Mouse (Mus musculus): ENCODE measurements around the gene Carmil3.

Gene Carmil3

DNA sequence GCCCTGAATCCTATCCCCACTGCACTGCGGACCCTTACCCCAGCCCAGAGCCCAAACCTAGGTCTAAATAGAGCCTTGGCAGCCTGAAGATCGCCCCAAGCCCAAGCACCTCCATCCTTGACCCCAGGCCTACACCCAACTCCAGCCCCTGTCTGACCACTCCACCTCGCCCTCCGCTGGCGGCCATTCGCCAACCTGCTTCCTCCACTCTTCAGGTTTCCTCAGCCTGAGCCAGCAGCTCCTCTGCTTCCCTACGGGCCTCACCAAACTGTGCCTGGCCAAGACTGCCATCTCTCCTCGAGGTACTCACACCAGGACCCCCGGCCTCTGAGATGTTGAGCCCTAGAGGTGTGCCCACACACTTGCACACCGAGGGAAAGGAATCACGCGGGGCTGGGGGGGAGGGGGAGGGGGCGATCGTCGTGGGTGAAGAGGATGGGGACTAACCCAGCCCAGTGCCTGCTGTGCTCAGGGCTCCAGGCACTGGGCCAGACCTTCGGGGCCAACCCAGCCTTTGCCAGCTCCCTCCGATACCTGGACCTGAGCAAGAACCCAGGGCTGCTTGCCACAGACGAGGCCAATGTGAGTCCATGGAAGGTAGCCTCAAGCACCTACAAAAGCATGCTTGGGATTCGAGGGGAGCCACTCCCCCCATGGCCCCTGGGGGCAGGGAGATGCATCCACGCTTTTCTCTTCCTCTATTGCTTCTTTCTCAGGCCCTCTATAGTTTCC, 5.2 kb downstream of the Carmil3 start:
- no peak for DNase-seq (ENCODE audit: low read depth, low spot score)

DNA sequence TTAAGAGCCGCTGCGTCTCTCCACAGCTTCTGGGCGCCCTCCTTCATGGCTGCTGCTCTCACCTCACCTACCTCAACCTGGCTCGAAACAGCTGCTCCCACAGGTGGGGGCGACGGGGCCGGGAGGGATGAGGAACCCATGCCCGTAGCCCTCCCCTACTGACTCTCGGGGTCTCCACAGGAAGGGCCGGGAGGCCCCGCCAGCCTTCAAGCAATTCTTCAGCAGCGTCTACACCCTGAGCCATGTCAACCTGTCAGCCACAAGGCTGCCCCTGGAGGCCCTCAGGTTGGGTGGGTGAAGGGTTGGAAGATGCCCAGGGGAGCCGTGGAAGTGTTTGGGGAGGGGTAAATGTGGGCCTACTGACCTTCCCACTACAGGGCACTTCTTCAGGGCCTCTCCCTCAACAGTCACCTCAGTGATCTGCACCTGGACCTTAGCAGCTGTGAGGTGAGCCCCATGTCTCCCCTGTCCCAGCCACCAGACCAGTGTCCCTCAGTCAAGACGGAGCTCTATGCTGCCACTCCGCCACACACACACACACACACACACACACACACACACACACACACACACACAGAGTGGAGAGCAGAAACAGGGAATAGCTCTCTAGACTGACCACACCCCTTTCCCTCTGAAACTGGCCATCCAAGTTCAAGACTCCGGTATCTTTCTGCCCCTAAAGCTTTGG, 6.5 kb downstream of the Carmil3 start:
- DNase-seq (ENCODE audit: low read depth, low spot score), result no peak

DNA sequence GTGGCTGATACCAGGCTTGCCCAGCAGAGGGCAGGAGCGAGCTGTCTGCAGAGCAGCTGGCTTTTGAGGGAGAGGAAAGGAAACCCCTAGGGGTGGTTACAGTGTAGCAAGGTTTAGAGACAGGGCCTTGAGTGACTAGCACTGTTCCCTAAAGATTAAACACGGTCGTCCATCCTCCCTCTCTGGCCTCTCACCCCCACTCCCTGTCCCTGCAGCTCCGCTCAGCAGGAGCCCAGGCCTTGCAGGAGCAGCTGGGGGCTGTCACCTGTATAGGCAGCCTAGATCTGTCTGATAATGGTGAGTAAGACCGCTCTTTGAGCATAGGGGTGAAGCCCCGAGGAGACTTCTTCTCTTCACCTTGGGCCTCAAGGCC, 7.0 kb downstream of the Carmil3 start:
- peak; percentile 91 for DNase-seq (ENCODE audit: low read depth, low spot score)

DNA sequence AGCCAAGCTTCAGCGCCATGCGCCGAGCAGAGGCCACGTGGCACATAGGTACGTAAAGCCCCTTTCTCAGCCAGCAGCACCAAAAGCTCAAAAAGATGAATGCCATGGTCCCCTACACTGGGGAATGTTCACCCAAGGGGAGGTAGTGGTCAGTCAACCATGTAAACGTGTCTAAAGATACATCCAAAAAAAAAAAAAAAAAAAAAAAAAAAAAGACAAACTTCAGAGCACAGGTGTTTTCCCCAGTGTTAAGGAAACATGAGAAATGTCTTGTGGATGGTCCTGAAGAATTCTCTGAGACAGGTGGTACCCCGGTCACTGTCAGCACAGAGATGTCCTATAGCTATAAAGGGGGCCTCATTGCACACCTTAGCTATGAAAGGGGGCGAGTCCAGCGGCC, 15.2 kb downstream of the Carmil3 start:
- no peak for DNase-seq (ENCODE audit: low read depth, low spot score)

DNA sequence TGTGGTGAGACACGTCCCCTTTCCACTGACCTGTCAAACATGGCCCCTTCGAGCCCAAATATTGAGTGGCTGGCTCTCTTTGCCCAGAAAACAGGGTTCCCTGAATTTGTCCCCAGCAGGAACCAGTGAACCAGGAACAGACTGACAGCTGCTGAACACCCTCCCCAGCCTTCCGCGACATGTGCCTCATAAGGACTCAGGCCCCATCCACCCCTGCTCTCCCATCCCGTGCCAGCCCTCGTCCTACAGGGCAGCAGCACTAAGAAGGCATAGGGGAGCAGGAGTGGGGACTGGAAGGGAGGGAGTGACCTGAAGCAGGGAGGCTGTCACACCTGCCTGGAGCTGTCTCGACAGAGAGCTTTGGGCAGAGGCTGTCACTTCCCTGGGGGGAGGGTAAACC, 17.4 kb downstream of the Carmil3 start:
- no peak for DNase-seq (ENCODE audit: low read depth, low spot score)

DNA sequence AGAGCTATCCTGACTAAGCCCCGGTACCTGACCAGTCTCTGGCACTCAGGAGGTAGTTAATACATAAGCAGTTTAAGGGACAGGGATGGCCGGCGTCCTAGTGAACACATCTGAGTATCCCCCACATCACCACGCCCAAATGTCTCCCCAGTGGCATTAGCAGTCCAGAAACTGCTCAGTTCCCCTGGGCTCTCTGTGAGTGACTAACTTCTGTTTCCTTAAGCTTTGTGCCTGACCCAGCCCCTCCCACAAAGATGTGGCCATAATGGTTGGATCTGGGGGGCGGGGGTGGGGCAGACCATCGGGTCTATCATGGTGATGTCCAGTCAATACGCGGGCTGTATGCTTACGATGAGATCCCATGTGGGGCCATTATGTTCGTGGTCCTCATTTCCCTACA, 19.1 kb downstream of the Carmil3 start:
- DNase-seq (ENCODE audit: low read depth, low spot score), result no peak

- DNase-seq (ENCODE audit: low read depth, low spot score), result no peak
Measured at GRCm38 (mm10) chr14:55510125-55510731, 19.8 kb downstream of the Carmil3 start, which contains the start of gene Cpne6. TSS of gene Cpne6 (plus strand) at chr14:55510445.

DNA sequence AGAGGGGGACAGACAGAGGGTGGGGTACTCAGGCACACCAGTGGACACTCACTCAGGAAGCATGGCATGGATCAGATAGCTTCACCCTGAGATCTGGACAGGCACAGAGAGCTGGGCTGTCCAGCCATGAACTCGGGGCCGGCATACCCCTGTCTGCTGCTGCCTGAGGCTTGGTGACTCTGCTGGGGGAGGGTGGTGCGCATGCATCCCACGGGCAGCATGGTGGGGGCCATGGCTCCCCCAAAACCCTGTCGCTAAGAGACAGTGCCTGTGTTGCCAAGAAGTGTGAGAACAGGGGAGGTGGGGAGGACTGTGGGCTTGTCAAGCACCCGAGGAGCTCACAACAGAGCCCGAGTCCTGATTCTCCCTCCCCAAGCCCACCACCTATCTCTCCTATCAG, 20.6 kb downstream of the Carmil3 start:
- DNase-seq (ENCODE audit: low read depth, low spot score), result no peak

- DNase-seq (ENCODE audit: low read depth, low spot score), result no peak
Measured at GRCm38 (mm10) chr14:55513927-55514326, 23.5 kb downstream of the Carmil3 start.

- no peak for DNase-seq (ENCODE audit: low read depth, low spot score)
Measured at GRCm38 (mm10) chr14:55515846-55516245, 25.4 kb downstream of the Carmil3 start.

DNA sequence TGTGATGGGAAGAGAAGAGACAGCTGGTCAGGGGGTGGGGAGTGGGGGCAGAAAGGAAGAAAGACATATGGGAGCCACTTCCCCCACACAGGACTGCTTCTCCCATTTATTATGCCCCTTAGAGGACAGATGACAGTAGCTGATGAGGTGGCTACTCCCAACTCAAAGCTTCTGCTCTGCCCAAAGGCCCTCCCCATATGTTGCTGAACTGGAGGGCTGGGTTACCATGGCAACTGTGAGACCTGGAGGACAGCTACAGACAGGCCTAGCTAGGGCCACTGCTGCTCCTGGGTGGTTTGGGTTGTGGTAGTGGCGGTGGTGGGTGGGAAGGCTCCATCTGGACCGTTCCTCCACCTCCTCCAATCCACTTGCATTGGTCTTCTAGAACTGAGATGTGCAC, 28.4 kb downstream of the Carmil3 start:
- DNase-seq (ENCODE audit: low read depth, low spot score), result peak; percentile 77

GRCm38 (mm10) chr14:55519604-55520003, 29.2 kb downstream of the Carmil3 start:
- no peak for DNase-seq (ENCODE audit: low read depth, low spot score)

DNA sequence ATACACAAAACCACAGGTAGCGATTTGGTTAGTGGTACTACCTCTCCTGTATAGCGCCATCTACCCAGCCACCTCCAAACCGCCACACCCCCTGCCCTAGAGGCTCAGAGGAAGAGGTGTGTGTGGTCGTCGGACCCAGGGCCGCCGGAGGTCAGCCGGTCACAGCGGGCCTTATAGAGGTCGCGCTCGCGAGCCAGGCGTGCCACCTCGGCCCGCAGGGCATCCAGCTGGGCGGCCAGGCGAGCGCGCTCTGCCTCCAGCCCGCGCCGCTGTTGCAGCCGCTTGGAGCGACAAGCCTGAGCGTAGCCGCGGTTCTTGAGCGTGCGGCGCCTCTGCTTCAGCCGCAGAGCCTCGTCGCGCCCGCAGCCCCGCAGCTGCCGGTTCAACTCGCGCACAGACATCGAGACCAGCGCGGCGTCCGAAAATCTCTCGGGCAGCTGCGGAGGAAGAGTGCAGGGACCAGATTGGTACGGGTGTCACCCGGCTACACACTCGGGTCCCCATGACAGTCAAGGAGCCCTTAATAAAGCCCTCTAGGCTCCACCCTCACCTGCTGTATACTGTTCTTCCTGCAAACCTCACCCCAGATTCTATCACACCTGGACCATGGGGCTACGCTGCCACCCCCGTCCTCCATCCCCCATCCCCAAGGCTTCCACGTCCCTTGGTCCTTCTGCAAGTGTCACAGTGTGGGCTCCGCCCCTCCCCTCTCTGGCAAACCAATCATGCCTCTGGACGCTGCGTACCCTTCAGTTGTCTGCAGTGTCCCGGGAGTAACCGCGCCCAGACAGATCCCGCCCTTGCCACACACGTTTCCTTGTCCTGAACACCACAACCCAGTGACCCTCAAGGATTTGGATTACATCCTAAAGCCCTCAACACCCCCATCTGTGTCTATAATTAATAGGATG, 30.3 kb downstream of the Carmil3 start:
- peak; percentile 48 for DNase-seq (ENCODE audit: low read depth, low spot score)

GRCm38 (mm10) chr14:55524062-55524461, 33.6 kb downstream of the Carmil3 start:
- no peak for DNase-seq (ENCODE audit: low read depth, low spot score)

- no peak for DNase-seq (ENCODE audit: low read depth, low spot score)
Measured at GRCm38 (mm10) chr14:55524785-55525184, 34.3 kb downstream of the Carmil3 start, which contains the start of gene Nrl. TSS of gene Nrl (minus strand) at chr14:55524981.

DNA sequence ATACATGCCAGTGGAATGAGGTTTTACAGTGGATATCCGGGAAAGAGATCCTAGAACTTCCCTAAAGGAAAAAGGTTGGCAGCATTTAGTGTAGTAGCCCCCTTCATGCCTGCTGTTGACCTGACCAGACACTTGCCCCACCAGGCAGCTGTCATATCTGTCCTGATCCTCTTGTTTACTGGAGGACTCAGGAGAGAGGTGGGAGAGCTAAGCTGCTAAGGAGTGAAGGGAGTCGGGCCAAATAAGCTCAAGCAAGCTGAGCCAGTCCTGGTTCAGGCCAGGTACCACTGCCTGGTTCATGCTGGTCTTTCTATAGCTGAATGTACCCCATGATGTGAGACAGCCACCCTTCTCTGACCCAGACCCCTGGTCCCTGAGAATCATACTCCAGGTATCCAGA, 36.2 kb downstream of the Carmil3 start:
- no peak for DNase-seq (ENCODE audit: low read depth, low spot score)

- DNase-seq (ENCODE audit: low read depth, low spot score), result peak; percentile 44
Measured at GRCm38 (mm10) chr14:55527940-55528339, 37.5 kb downstream of the Carmil3 start.

DNA sequence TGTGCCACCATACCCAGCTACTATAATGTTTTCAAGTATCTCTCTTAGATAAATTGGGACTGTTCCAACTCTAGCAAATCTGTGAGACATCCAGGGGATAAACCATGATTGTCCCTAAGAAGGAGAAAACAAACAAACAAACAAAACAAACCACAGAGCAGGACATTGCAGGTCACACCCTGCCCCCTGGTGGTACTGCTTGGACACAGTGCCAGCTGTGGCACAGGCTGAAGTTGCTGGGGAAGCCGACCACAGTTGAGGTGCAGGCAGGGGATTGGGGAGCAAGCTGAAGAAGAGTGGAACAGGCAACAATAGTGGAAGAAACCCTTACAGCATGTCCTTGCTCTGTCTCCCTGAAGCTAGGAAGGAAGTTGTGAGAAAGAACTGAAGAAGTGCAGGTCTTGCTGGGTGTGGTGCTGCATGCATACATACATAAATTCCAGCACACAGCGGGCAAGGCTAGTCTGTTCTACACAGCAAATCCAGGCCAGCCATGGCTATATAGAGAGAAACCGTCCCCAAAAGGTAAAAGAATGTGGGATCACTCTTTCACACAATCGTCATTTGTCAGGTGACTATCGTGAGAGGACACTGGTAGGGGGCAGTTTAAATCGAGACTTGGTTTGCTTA, 45.8 kb downstream of the Carmil3 start:
- DNase-seq (ENCODE audit: low read depth, low spot score), result peak; percentile 37

GRCm38 (mm10) chr14:55540067-55540786, 49.8 kb downstream of the Carmil3 start, which contains the start of gene Pck2:
TSS of gene Pck2 (plus strand) at chr14:55540266.
- DNase-seq (ENCODE audit: low read depth, low spot score), result peak; percentile 84

- peak; percentile 77 for DNase-seq (ENCODE audit: low read depth, low spot score)
Measured at GRCm38 (mm10) chr14:55540787-55541321, 50.4 kb downstream of the Carmil3 start.

All from mesoderm, embryonic 11.5 days (tissue).